ENCODE assay signal across 8 mouse cellular contexts in the genomic region with DNA sequence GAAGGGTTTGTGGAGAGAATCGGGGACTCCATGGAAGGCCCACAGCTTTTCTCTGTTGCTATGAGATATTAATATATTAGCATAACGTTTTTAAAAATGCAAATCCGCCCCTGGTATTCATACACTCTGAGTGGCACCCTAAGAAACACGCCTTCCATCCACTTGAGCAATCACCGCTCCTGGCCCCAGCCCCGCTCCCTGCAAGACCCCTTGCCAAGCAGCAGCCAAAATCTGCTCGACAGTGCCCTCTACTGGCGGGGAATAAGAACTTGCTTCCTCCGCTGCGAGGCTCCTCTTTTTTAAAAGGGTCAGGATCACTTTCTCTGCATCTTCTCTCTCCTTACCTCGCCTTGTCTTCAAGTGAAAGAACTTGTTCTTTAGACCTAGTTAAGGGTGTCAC.
A peak's percentile ranks its signal among the peaks of the same experiment; 100 is the strongest.
DNase-seq lines count a peak whose midpoint lies in the region; ATAC-seq lines count a peak whose summit lies in the region.

No protein-coding gene starts in this region.

- peak overlapping the region; percentile 81; the same call in 1 of the 2 replicates for H3K27ac ChIP-seq in hindbrain, embryonic 13.5 days
- no peak overlapping the region; the same call in 1 of the 2 replicates for H3K27ac ChIP-seq in midbrain, embryonic 10.5 days (replicated peaks)

- no peaks in the 10 kb centered on the region for H3K36me3 ChIP-seq in hindbrain, embryonic 13.5 days
- no peaks in the 10 kb centered on the region for H3K36me3 ChIP-seq in midbrain, embryonic 10.5 days

- 6% methylated on average over 11 of the region's 11 CpGs for WGBS in hindbrain, embryonic 13.5 days
- WGBS in midbrain, embryonic 10.5 days = 13% methylated on average over 11 of the region's 11 CpGs

- ATAC-seq in hindbrain, embryonic 13.5 days (ENCODE audit: low FRiP score) = peak; percentile 70
- ATAC-seq in monocyte, adult 5-6 weeks (replicated peaks; ENCODE audit: insufficient number of reproducible peaks, low FRiP score, low TSS enrichment, poor library complexity, severe bottlenecking) = no peak

- no peak overlapping the region for H3K9ac ChIP-seq in hindbrain, embryonic 13.5 days

- H3K4me3 ChIP-seq in hindbrain, embryonic 13.5 days = no peak overlapping the region
- H3K4me3 ChIP-seq in midbrain, embryonic 10.5 days = no peak overlapping the region

- no peaks in the 10 kb centered on the region for H3K9me3 ChIP-seq in hindbrain, embryonic 13.5 days
- H3K9me3 ChIP-seq in midbrain, embryonic 10.5 days (replicated peaks) = no peaks in the 10 kb centered on the region

- H3K4me1 ChIP-seq in hindbrain, embryonic 13.5 days (replicated peaks) = peaks cover 40% of the 10 kb centered on the region
- peaks cover 26% of the 10 kb centered on the region for H3K4me1 ChIP-seq in midbrain, embryonic 10.5 days

- H3K4me2 ChIP-seq in hindbrain, embryonic 13.5 days = no peak overlapping the region

- DNase-seq in T-cell, adult 2 months (ENCODE audit: low spot score) = peak; percentile 54
- peak; percentile 95 to 96 for DNase-seq in cerebellum, postnatal 10 days
- DNase-seq in frontal cortex, postnatal 25 days (ENCODE audit: low spot score in 2 of 2) = peak; percentile 23 to 71
- peak; percentile 61 to 62 for DNase-seq in left cerebral cortex, postnatal 36 days (ENCODE audit: low spot score in 2 of 2)
- DNase-seq in midbrain, embryonic 10.5 days (ENCODE audit: low spot score) = peak; percentile 83
- peak; percentile 29 for DNase-seq in spleen, adult 12 weeks (ENCODE audit: low spot score)

- H3K27me3 ChIP-seq in hindbrain, embryonic 13.5 days = no peaks in the 10 kb centered on the region
- peaks cover 11% of the 10 kb centered on the region for H3K27me3 ChIP-seq in midbrain, embryonic 10.5 days (ENCODE audit: low read depth, poor library complexity, severe bottlenecking)

- intact Hi-C loops in left cerebral cortex, postnatal 36 days (cut with DNase I) = loop anchor here (5.0 kb wide), 3 partner anchors 141 to 451 kb away; no protein-coding TSS in a partner anchor

Comparison
In these comparisons a context has a peak if more than half of its experiments do, and no peak if none do; other contexts are left out.
1. DNase-seq: peak in every context shown above with its lines; median percentile 96 in cerebellum, postnatal 10 days; 83 in midbrain, embryonic 10.5 days; 62 in left cerebral cortex, postnatal 36 days; 54 in T-cell, adult 2 months; 47 in frontal cortex, postnatal 25 days; 29 in spleen, adult 12 weeks.